Comparison of ENCODE assay signal across 18 mouse cellular contexts in the genomic region with DNA sequence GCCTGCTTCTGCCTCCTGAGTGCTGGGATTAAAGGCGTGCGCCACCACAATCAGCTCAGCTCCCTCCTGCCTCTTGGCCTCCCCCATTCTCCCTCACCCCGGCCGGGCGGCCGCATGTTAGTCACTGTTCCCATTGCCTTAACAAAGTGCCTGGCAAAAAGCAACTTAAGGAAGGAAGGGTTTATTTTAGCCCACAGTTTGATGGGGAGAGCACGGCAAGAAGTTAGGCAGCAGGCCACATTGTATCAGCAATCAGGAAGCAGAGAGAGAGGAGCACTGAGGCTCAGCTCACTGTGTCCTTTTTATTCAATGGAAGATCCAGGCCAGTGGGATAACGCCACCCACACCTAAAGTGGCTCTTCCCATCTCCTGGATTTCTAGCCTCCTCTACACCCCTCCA.
DNase-seq lines count a peak whose midpoint lies in the region; ATAC-seq lines count a peak whose summit lies in the region.
"Had no signal": no experiment of that assay in that cellular context is flagged by ENCODE, and none has a peak within 500 bp of the region (broad histone marks: within the 10 kb centered on the region; RNA-seq: fewer than 3 reads in every experiment).

No protein-coding gene starts in this region.

- H3K36me3 ChIP-seq in heart, embryonic 15.5 days, result no peaks in the 10 kb centered on the region
- H3K36me3 ChIP-seq in heart, embryonic 12.5 days, result no peaks in the 10 kb centered on the region
- H3K36me3 ChIP-seq in liver, embryonic 15.5 days (replicated peaks), result no peaks in the 10 kb centered on the region
- H3K36me3 ChIP-seq: embryonic facial prominence, embryonic 12.5 days; heart, embryonic 10.5 days; hindbrain, embryonic 15.5 days; intestine, embryonic 15.5 days; limb, embryonic 10.5 days had no signal

- no peak overlapping the region for H3K4me3 ChIP-seq in heart, embryonic 15.5 days
- H3K4me3 ChIP-seq in heart, embryonic 12.5 days, result no peak overlapping the region
- no peak overlapping the region for H3K4me3 ChIP-seq in brown adipose tissue, adult 24 weeks (ENCODE audit: insufficient read depth, low read depth, low read length)
- H3K4me3 ChIP-seq in liver, embryonic 15.5 days (replicated peaks), result no peak overlapping the region
- H3K4me3 ChIP-seq: embryonic facial prominence, embryonic 12.5 days; heart, embryonic 10.5 days; hindbrain, embryonic 15.5 days; intestine, embryonic 15.5 days; layer of hippocampus, adult 2 months; limb, embryonic 10.5 days had no signal

- peak; percentile 60 for DNase-seq in 3134 (ENCODE audit: extremely low read depth, insufficient read length, low spot score)
- no peak for DNase-seq in thymus, postnatal 10 days (ENCODE audit: low spot score in 2 of 2)
- no peak for DNase-seq in thymus, postnatal 14 days
- DNase-seq in frontal cortex, postnatal 36 days (ENCODE audit: low spot score in 2 of 2), result no peak
- DNase-seq: gastrocnemius, postnatal 36 days; heart, postnatal 36 days had no signal

- H3K4me1 ChIP-seq in heart, embryonic 15.5 days (replicated peaks), result peaks cover 37% of the 10 kb centered on the region
- H3K4me1 ChIP-seq in heart, embryonic 12.5 days (replicated peaks), result peaks cover 43% of the 10 kb centered on the region
- H3K4me1 ChIP-seq in brown adipose tissue, adult 24 weeks (ENCODE audit: control insufficient read depth, insufficient read depth, insufficient read length, low read length), result 0 out of 2 replicates have a peak, but pooled peaks cover 5% of the 10 kb centered on the region
- peaks cover 73% of the 10 kb centered on the region for H3K4me1 ChIP-seq in liver, embryonic 15.5 days (replicated peaks)
- H3K4me1 ChIP-seq: embryonic facial prominence, embryonic 12.5 days; hindbrain, embryonic 15.5 days had no signal

- no peak overlapping the region for H3K9ac ChIP-seq in heart, embryonic 15.5 days
- no peak overlapping the region for H3K9ac ChIP-seq in heart, embryonic 12.5 days
- H3K9ac ChIP-seq in liver, embryonic 15.5 days, result peak overlapping the region; percentile 25; the same call in 1 of the 2 replicates
- H3K9ac ChIP-seq: embryonic facial prominence, embryonic 12.5 days; hindbrain, embryonic 15.5 days; intestine, embryonic 15.5 days had no signal

- H3K27ac ChIP-seq in heart, embryonic 15.5 days, result peak overlapping the region; percentile 13; the same call in 1 of the 2 replicates
- H3K27ac ChIP-seq in heart, embryonic 12.5 days (ENCODE audit: poor library complexity, severe bottlenecking), result no peak overlapping the region
- H3K27ac ChIP-seq in brown adipose tissue, adult 24 weeks (replicated peaks; ENCODE audit: low read depth, low read length), result peak overlapping the region; percentile 58
- peak overlapping the region; percentile 85 for H3K27ac ChIP-seq in liver, embryonic 15.5 days (replicated peaks)
- H3K27ac ChIP-seq: embryonic facial prominence, embryonic 12.5 days; heart, embryonic 10.5 days; hindbrain, embryonic 15.5 days; intestine, embryonic 15.5 days; layer of hippocampus, adult 2 months; limb, embryonic 10.5 days had no signal

- WGBS in heart, embryonic 15.5 days, result 89% methylated on average over 8 of the region's 8 CpGs
- 94% methylated on average over 8 of the region's 8 CpGs for WGBS in heart, embryonic 12.5 days
- WGBS in liver, embryonic 15.5 days (ENCODE audit: insufficient replicate concordance), result 80% methylated on average over 8 of the region's 8 CpGs

- no peaks in the 10 kb centered on the region for H3K9me3 ChIP-seq in heart, embryonic 15.5 days (replicated peaks)
- H3K9me3 ChIP-seq in heart, embryonic 12.5 days (replicated peaks), result peaks cover 4% of the 10 kb centered on the region; the same call in 1 of the 2 replicates
- no peaks in the 10 kb centered on the region for H3K9me3 ChIP-seq in liver, embryonic 15.5 days (replicated peaks)
- H3K9me3 ChIP-seq: embryonic facial prominence, embryonic 12.5 days; heart, embryonic 10.5 days; hindbrain, embryonic 15.5 days; intestine, embryonic 15.5 days; limb, embryonic 10.5 days had no signal

- no peak for ATAC-seq in heart, embryonic 15.5 days (replicated peaks; ENCODE audit: insufficient number of reproducible peaks, insufficient read depth, low FRiP score, low read depth)
- ATAC-seq in heart, embryonic 12.5 days (ENCODE audit: insufficient number of reproducible peaks, low FRiP score), result no peak
- peak; percentile 1; the same call in 1 of the 2 replicates for ATAC-seq in liver, embryonic 15.5 days (ENCODE audit: insufficient read depth)
- ATAC-seq: forebrain, embryonic 16.5 days had no signal

- H3K27me3 ChIP-seq in heart, embryonic 15.5 days, result no peaks in the 10 kb centered on the region
- no peaks in the 10 kb centered on the region for H3K27me3 ChIP-seq in heart, embryonic 12.5 days (replicated peaks)
- no peaks in the 10 kb centered on the region for H3K27me3 ChIP-seq in liver, embryonic 15.5 days
- H3K27me3 ChIP-seq: CH12.LX; embryonic facial prominence, embryonic 12.5 days; hindbrain, embryonic 15.5 days; intestine, embryonic 15.5 days had no signal

- no peak overlapping the region for H3K4me2 ChIP-seq in heart, embryonic 15.5 days
- H3K4me2 ChIP-seq in heart, embryonic 12.5 days, result no peak overlapping the region
- peak overlapping the region; percentile 64 for H3K4me2 ChIP-seq in liver, embryonic 15.5 days
- H3K4me2 ChIP-seq: embryonic facial prominence, embryonic 12.5 days; hindbrain, embryonic 15.5 days; intestine, embryonic 15.5 days had no signal
